Mouse (Mus musculus) cerebellum, adult 18-20 months (tissue): ENCODE data around the gene Ces2g.
A peak's percentile ranks its signal among the peaks of the same experiment; 100 is the strongest.

ENCODE experiments used
- DNase-seq, 2 experiments: peaks; one replicate each; pipeline ENCODE4 v3.0.0; 2021

The Ces2g gene

GRCm38 (mm10) chr8:104961537-104961961, at the start of gene Ces2g:
Gene Ces2g (plus strand): TSS chr8:104961718.
- no peak for DNase-seq

GRCm38 (mm10) chr8:104925972-104926596, 35.4 kb upstream of the Ces2g start, which contains the start of gene Ces2e:
Gene Ces2e (plus strand): TSS chr8:104926260.
- no peak for DNase-seq

GRCm38 (mm10) chr8:104927301-104927700, 34.2 kb upstream of the Ces2g start:
- no peak for DNase-seq

GRCm38 (mm10) chr8:104944665-104945064, 16.9 kb upstream of the Ces2g start:
- DNase-seq, result no peak

GRCm38 (mm10) chr8:104947056-104947455, 14.5 kb upstream of the Ces2g start, which contains the start of gene Ces2f:
Gene Ces2f (plus strand): TSS chr8:104947356.
- no peak for DNase-seq

GRCm38 (mm10) chr8:104949031-104949430, 12.5 kb upstream of the Ces2g start:
- DNase-seq, result no peak

GRCm38 (mm10) chr8:104962229-104962901, 847 bp downstream of the Ces2g start:
- no peak for DNase-seq

GRCm38 (mm10) chr8:104963375-104963894, 1.9 kb downstream of the Ces2g start:
- DNase-seq, result no peak

GRCm38 (mm10) chr8:104984126-104984525, 22.6 kb downstream of the Ces2g start:
- no peak for DNase-seq

- peak; percentile 4 to 17 for DNase-seq
Measured at GRCm38 (mm10) chr8:104984942-104985341, 23.4 kb downstream of the Ces2g start.

GRCm38 (mm10) chr8:104998191-104998590, 36.7 kb downstream of the Ces2g start:
- no peak for DNase-seq

GRCm38 (mm10) chr8:104999183-104999582, 37.7 kb downstream of the Ces2g start:
- DNase-seq, result no peak

- DNase-seq, result no peak
Measured at GRCm38 (mm10) chr8:105000586-105000985, 39.1 kb downstream of the Ces2g start, which contains the start of gene Ces2h. Gene Ces2h (plus strand): TSS chr8:105000853.

- DNase-seq, result no peak
Measured at GRCm38 (mm10) chr8:105010000-105010399, 48.5 kb downstream of the Ces2g start.

- no peak for DNase-seq
Measured at GRCm38 (mm10) chr8:105011136-105011535, 49.6 kb downstream of the Ces2g start.

GRCm38 (mm10) chr8:105014391-105014790, 52.9 kb downstream of the Ces2g start:
- DNase-seq, result no peak
